Mouse (Mus musculus): ENCODE measurements at regions not wholly inside any gene's neighbourhood (a gene's known extent, or its start where the extent isn't known, plus 50 kb on each side); places are given as distances from the start of the nearest gene placed in this dataset.

DNA sequence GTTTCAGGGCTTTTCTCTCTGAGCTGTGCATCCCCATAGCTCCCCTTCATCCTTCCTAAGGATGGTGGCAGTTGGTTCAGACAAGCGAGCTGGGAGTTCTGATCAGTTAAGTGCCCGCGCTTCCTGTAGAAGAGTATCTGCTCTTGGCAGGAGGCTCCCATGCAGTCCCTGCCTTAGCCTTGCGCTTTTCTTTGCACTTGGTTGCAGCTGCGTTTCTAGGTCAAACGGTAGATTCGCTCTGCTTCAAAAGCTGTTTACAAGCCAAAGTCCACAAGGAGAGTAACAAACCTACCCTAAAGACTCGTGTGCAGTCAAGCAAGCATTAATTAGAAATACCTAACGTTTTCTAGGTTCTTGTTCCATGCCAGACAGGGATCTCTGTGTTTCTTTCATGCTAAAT lies 122.6 kb downstream of the Alg10b start:
- TF ChIP-seq POLR2A (IDR thresholded peaks at IDR 0.05; ENCODE audit: borderline replicate concordance, extremely low read depth, insufficient read depth, insufficient read length, poor library complexity, severe bottlenecking) (no peak), CTCF (IDR thresholded peaks at IDR 0.05; ENCODE audit: borderline replicate concordance, extremely low read depth, insufficient read depth, insufficient read length) (no peak)

Measured in brain, embryonic 14.5 days (tissue).